Mouse (Mus musculus) R1 (cell line): Measurements from ENCODE around the gene Nlgn1.

ENCODE experiments used
- DNase-seq: peaks from one replicate; pipeline ENCODE4 v3.0.0-alpha.2; 2018; ENCODE audit warnings: low read depth, low spot score

Nlgn1 gene

DNA sequence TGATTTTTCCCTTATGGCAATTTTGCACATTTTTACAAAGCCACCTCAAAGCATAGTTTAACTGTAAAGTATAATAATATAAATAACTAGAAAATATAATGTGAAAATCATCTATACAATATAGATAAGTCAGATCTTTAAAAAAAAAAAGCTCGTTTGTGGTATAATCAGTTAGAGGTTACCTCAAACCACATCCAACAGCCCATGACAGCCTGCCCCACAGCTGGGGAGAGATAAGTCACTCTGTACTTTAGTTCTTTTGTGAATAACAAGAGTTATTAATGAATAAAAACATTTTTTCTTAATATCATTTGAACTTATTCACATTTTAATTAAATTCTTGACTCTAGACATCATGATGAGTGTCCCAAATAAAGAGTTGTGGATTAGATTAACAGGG, 130.8 kb downstream of the Nlgn1 start:
- DNase-seq, result no peak

DNA sequence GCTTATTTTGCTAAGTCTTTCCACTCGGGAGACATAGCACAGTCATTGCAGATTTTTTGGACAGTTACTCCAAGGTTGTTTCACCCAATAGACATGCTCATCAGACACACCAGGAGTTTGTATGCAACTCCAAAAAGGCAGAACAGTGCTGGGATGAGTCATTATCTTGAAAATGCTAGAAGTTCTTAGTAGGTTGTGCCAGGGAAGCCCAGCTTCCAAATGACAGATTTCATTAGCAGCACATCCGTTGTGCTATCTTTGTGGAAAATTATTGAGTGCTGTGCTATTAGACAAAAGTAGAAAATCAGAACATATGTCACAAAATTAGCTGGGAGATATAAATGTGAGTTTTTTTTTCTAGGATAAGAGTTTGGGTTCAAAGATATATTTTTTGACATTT, 137.3 kb downstream of the Nlgn1 start:
- DNase-seq, result no peak

DNA sequence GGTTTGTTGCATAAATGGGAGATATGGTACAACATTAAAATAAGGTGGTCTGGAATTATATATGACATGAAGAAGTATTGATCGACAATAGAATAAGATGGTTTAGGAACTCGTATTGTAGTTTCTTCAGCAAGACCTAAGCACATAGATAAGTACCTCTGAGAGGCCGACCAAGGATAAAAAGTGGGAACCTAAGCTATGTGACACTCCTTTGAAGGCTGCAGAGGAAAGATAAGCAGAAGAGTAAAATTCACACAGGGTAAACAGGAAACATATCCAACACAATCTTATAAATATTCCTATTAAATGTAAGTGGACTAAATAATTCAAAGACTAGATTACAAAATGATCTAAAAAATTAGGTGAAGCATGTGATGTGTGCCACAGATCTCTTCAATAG, 151.2 kb downstream of the Nlgn1 start:
- DNase-seq, result no peak

DNA sequence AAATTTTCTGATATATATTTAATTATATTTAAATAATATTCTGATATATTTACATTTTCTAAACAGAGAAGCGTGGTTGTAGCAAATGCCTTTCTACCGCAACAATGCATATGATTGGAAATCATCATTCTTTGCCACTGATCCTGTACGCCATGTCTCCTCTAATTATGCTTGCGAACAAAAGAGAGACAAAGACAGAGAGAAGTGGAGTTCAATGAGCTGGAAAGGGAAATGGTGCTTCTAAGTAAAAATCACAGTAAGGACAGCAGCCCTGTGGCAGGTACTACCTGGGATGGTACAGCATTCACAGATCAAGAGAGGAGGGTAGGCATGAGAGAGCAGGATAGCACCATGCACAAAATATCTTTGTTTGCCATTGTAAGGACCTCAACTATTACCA, 156.9 kb downstream of the Nlgn1 start:
- DNase-seq, result no peak

DNA sequence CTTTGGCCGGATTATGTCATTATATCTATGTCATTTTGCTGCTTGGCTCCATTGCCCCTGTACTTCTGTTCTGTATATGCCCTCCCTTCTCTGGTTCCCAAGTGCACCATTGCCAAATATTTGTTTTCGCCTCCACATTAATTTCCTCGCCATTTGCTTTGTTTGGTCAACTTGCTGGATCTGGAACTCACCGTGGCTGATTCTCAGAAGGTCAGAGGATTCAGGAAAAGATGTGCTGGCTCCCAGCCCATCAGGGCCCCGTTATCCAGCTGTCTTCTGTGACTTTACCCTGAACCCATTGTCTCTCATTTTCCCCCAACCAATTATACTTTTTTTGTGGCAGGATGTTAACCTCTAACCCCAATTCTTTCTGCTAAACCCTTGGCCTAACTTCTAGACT, 158.0 kb downstream of the Nlgn1 start:
- no peak for DNase-seq

DNA sequence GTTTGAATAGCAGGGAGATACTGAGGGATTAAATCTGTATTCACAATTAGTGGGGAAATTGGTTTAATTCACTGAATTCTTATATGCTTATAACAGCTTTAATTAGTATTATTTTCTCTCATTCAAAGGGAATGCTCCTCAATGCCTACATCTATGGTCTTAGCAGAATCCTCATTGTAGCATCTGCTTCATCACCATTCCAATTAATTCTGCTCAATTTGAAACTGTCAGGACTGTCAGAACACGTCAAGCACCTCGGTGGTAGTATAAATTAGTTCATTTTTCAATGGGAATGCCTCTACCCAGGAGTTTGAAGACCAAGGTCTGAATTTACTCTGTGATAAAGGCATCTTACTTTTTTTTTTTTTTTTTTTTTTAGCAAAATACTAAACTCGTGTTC, 158.6 kb downstream of the Nlgn1 start:
- no peak for DNase-seq

DNA sequence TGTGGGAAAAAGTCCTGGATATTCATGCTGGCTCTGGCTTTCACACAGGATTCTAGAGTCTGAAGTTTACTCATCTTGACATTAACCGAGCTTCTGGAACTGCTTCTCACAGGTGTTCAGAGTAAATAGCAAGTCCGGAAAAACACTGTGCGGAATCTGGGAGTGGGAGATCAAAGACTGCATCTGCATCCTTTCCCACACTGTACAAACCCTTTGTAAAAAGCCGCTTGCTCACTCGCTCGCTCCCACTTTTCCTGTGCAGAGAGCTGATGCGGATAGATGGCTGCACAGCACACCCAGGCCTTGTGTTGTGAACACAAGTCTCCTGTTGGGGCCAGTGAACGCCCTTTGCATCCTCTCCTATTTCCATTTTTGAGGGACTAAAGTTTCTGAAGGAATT, 165.5 kb downstream of the Nlgn1 start:
- DNase-seq, result peak; percentile 17

DNA sequence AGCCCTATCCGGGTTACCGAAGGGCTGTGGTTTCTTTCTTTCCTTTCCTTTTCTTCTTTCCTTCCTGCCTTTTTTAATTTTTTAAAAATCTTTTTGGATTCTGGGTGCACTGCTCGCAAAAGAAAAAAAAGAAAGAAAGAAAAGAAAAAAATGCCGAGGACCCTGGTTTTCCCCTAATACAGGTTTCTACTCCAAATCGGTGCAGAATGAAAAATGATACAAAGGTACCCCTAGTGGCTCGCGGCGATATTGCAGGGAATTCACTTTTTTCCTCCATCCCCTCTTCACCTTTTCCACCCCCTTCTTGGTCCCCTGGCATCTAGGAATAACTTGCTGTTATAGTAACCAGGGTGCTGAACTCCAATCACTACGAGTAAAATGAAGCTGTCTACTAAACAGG, 178.5 kb downstream of the Nlgn1 start:
- DNase-seq, result peak; percentile 46

DNA sequence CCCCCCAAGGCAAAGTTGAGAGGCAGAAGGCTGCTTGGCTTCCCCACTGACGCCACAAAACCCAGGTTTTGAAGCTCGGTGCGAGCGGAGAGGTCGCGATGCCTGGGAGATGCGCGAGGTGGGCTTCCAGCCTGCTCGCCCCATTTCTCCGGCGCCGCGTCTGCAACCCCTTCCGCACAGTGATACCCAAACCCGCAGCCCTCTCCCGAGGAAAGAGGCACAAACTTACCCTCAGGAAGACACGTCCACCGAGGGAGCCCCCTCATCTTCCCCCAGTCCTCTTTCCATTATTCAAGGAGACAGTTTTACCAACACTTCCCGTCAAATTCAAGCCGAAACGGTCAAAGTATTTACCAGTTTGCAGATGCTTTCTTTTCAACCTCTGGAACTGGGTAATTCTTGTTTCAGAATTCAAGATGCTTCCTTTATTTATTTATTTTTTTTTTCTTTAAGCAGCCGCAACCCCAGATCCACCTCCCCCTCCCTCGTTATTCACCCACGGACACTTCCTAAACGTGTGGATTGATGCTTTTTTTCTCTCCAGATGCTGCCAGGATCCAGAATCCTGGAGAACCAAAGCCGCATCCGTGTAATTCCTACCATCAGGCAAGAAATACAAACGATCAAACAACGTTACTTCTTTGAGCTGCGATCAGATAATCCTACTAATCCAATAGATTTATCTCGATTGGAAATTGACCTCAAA, 179.1 kb downstream of the Nlgn1 start:
- peak; percentile 8 for DNase-seq

DNA sequence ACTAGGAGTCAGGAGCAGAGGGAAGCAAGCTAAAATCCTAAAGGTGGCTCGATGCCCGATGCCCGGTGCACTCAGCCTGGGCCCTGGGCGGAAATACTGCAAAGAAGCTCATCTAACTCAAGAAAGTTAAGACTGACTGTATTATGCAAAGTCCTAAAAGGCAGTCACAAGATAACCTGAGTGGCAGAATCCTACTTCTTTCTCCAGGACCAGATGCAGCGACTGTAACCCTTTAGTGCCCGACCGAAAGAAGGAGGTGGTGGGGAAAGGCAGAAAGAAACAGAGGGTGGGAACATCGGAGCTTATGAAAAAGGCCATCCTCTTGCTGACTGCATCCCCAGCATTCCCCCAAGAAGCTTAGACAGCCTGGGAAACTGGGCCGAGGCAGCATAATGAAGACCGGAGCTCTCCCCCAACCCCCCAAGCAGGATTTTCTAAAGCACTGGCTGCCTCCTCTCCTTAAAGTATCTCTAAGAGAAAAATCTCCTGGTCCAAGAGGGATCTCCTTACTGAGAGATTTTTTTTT, 179.7 kb downstream of the Nlgn1 start:
- peak; percentile 1 for DNase-seq

DNA sequence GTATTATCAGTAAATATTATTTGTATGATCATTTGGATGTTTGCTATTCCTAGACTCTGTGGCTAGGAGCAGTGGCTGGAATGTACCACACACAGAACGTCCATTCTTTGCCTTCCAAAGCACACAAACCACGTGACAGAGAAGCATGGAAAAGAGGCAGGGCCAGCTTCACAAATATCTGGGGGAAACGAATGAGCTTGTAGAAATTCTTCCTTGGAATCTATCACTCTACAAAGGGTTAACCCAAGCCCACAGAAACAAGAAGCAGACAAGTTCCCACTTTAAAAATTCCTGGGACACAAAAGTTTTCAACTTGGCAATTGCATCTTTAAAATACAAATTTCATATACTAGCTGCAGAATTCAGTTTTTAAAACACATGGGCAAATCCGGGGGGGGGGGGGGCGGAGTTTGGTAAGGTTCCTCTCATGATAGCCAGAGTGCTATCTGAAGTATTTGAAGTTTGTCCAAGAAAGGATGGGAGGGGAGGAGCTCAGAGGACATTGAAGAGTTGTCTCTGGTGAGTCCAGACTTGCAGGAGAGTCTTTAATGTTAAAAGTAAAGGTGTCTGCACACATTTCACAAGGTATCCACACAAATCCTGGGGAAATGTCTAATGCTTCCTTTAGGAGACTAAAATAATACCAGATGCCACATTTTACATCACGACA, 180.8 kb downstream of the Nlgn1 start:
- no peak for DNase-seq

DNA sequence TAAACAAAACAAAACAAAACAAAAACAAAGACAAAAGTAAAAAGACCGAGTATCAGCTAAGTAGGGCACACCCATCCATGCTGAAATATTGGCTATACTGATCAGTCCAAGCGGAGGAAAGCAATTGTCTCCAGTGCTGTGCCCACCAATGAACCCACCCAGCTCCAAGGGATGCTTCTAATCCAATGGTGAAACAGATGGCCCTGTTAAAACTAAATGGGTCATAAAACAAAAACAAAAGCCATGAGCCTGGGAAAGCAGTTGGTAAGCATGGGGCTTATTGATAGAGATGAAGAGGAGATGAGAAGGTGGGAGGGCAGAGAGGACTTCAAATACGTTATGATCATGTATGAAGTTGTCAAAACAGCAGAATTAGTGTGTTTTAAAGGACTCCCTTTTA, 186.1 kb downstream of the Nlgn1 start:
- no peak for DNase-seq

DNA sequence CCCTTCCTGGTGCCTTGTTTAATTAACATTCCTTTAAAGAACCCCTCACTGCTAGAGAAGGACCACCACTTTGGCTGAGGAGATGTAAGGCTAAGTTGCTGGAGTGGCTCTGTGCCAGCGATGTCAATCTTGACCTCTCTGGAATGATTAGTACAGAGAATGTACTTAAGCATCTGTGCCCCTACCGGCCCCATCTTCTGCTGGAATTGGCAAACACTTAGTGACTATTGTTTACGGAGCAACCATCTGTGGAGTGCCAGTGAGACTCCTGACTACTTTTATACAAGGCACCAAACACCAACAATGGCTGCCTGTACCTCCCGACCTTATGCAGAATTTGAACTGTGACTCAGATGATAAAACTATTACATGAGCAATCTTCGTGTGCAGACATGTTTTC, 186.8 kb downstream of the Nlgn1 start:
- DNase-seq, result no peak

DNA sequence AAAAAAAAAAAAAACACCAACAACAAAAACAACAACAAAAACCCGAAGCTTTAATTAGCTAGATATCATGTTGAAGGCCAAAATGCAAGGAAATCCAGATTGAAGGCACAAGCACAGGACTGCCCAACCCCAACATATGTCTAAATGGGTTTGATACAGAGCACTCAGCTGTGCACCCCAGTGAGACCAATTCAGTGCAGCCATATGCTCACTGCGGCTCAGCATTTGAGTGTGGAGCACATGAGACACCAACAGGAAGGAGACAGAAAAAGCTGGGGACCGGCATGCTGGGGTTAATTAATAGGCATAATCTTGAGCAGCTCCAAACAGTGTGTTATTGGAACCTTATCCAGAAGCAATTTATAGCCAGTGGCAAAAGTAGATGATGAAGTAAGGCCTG, 190.7 kb downstream of the Nlgn1 start:
- no peak for DNase-seq

DNA sequence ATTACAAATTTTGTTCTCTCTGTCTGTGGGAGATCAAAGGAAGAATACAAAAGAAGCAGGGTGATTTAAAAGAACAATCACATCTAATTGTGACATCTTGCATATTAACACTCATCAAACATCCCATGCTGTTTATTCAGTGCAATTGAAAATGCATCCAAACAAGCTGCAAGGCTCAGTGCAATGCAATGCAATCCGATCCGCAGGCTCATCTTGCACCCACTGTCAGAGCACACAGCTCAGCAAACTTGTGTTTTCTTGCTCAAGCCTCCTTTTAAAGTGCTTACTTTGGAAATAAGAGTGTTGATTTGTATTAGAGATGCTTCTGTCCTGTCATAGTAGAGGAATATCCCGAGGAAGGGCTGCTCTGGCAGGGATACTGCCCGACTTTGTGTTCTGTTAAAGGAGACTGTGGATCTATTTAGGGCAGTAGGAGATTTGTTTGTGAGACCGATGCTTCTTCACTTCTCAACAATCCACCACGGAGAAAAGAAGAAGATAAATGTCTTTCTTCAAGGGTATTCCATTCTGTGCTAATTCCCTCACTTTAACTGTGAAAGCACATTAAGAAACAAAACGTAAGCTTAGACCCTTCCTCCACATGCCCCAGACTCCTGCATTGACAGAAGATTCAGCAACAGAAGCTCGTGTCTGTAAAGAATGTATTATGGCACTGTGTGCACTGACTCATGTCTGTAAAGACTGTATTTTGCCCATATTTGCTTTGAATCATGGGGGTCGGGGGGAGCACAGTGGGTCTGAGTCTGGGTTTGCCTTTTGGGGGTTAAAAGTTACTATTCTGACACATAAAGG, 197.2 kb downstream of the Nlgn1 start:
- DNase-seq, result no peak

DNA sequence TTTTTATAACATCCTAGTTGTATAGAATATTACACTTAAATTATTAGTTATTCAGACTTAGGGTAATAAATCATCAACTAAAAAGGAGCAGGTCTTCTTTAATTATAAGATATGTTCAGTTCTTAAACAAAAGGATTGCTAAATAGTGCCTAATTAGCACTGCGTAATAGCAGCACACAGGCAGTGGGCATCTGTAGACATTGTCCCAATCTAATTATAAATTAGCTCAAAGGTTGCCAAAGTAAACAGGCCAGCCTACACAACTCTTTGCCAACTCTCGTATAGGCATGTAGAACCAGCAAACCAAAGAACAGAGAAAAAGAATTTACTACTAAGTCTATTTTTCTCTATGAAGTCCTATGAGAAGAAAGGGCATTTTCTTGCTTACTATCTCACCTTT, 201.3 kb downstream of the Nlgn1 start:
- no peak for DNase-seq

DNA sequence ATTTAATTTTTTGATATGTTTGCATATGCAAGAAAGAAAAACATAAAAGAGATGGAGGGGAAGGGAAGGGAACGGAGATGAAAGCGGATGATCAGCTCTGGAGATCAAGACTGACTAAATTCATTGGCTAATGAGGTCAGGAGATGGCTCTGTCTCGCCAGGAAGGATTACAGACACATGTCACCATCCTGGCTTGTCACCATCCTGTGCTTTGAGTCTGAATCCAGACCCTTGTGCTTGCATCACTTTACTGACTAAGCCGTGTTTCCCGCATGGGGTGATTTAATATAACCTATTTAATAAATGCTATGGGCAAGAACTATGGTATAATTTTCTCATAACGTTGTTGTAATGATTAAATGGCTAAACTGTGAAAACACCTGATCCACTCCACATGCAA, 202.8 kb downstream of the Nlgn1 start:
- DNase-seq, result no peak

DNA sequence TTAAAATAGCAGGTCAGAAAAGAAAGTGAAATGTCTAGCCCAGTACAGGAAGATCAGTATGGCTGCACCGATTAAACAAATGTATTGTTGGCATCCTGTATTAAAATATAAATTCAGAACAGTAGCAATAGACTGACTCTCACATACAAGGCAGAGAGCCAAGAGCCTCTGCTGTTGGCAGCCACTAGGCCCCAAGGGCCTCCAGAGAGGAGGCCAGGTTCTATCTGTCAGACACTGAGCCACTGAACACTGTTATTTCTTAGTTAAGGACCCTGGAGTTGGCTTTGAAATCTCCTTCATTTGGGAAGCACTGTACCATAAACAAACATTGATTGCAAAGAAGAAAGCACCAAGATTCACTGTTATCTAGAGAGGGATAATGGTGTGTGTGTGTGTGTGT, 215.2 kb downstream of the Nlgn1 start:
- DNase-seq, result no peak

DNA sequence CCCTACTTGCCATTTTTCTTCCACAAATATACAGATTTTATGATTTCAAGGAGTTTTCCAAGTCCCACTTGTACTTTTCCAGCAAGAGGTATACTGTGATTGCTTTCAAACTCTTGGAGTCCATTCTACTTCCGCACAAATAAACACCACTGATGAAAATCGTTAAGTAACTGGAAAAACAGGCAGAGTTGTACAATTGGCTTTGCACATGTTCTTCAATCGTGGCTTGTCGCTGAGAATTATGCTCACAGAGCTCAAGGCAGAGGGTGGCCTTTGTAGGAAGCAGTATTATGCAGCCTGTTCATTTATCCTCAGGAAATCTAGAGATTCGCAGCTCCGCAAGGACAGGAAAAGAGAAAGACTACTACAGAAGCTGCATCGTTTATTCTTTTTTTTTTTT, 225.9 kb downstream of the Nlgn1 start:
- no peak for DNase-seq

DNA sequence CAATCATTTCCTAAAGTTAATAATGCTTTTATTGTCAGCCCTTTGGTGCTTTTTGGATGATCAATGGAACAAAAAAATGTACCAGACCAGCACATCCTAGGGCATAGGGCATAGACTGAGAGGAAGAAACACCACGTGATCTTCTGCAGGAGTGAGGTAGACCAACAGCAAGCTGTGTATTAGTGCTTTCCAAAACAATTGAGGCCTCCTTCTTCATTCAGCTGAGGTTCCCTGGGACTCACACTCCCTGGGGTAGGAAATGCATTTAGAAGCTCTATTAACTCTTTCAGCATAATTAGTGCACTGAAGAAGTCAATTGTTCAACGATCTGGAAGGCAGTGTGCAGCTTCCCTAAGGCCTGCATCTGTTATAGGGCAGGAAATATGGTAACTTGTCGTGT, 226.7 kb downstream of the Nlgn1 start:
- DNase-seq, result no peak

DNA sequence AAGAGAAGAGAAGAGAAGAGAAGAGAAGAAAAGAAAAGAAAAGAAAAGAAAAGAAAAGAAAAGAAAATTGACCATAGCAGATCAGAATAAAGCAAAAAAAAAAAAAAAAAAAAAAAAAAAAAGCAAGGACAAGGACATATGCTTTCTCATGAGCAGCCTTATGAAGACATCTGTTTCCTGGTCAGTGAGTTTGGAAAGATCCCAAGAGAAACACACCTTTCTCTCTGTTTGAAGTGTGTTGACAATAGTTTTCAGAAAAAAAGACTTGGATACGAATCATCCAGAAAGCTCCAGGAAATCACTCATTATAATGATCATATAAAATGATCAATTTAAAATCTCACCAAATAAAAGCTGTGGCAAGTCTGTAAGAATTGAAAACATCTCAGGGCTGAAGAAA, 230.0 kb downstream of the Nlgn1 start:
- no peak for DNase-seq

DNA sequence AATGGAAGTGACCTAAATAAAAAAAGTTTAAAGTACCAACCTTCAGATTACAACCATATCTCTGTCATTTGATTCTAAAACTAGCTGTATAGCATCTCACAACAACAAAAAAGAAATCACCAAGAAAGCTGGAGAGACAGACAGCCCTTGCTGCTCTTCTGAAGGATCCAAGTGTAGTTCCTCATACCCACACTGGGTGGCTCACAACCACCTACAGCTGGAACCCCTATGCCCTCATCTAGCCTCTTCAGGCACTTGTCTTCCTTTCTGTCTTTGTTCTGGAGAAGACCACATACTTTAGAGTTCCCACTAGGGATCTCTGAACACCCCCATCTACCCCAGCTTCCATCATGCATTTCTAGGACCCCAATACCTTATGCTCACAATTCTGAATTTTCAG, 236.7 kb downstream of the Nlgn1 start:
- peak; percentile 13 for DNase-seq

DNA sequence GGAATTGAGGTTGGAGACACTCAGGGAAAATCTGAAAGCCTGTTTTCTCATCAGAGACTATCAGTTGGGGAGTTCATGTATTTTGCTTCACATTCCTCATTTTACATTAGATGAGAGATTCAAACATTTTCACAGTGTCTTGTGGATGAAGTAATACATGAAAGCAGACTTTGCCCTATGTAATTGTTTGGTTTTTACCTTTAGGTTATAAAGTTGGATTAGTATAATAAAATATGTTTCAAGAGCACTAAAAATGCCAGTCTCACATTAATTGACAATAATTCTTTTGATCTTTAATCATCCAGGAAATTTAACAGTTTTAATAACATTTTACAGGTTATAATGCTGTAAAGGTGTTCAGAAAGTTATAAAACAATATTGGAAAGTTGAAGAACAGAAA, 262.9 kb downstream of the Nlgn1 start:
- no peak for DNase-seq
